Mouse (Mus musculus) spleen, adult 18-20 months (tissue): Measurements from ENCODE around the gene 1700021F05Rik.
"Not testable (repeated sequence)": the region's sequence is repeated elsewhere in the genome, so short reads cannot be mapped to it uniquely, and the experiment has no call there.

Source experiments
- DNase-seq, 2 experiments: peaks; one replicate each; pipeline ENCODE4 v3.0.0; 2022; ENCODE audit warnings: mixed read lengths in 2 of 2

1700021F05Rik gene

DNA sequence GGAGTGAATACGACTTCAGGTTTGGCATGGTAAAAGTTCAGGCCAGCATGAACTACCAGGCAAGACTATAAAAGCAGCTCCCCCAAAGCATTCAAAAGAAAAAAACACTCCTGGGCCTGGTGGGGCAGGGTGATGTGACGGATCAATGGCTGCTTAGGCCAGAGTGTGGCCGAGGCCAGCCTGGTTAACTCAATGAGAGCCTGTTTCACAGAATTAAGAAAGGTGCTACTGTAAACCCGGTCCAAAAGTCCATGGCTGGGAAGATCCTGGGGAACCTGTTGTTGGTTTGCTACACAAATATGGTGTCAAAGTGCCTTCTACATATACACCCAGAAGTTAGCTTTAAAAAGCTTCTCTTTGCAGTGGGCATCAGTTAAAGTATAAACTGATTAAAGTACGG, 2.0 kb downstream of the 1700021F05Rik start:
- no peak for DNase-seq

DNA sequence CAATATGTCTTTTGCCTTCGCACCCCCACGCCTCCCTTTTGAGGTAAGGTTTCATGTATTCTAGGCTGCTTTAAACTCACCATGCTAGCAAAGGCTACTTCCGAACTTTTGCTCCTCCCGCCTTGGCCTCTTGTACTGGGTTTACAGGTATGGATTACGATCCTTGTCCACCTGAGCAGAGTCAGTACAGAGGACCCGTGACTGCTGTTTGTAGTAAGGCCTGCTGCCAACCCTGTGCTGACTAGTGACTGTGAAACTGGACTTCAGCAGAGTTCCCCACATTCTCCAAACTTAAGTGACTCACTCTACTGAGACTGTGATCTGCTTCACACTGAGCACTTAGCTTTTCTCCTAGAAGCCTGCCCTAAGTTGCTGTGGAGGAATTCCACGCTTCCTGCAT, 3.1 kb downstream of the 1700021F05Rik start:
- DNase-seq: no peak

DNA sequence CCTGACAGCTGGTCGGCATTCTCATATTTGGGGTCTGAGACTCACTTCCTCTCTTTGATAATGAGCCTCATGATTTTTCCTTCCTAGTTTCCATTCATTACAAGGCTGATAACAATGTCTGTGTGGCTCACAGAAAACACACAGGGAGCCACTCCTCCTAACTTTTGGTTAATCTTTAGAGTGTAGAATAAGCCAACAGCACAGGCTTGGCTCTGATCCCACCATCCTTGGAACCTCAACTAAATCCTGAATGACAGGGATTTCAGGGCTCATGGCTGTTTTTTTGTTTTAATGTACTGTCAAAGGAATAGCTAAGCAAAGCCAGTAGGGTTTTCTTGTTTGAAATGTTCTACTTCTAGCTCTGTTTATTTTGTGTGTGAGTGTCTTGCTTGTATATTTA, 6.4 kb downstream of the 1700021F05Rik start:
- no peak for DNase-seq

DNA sequence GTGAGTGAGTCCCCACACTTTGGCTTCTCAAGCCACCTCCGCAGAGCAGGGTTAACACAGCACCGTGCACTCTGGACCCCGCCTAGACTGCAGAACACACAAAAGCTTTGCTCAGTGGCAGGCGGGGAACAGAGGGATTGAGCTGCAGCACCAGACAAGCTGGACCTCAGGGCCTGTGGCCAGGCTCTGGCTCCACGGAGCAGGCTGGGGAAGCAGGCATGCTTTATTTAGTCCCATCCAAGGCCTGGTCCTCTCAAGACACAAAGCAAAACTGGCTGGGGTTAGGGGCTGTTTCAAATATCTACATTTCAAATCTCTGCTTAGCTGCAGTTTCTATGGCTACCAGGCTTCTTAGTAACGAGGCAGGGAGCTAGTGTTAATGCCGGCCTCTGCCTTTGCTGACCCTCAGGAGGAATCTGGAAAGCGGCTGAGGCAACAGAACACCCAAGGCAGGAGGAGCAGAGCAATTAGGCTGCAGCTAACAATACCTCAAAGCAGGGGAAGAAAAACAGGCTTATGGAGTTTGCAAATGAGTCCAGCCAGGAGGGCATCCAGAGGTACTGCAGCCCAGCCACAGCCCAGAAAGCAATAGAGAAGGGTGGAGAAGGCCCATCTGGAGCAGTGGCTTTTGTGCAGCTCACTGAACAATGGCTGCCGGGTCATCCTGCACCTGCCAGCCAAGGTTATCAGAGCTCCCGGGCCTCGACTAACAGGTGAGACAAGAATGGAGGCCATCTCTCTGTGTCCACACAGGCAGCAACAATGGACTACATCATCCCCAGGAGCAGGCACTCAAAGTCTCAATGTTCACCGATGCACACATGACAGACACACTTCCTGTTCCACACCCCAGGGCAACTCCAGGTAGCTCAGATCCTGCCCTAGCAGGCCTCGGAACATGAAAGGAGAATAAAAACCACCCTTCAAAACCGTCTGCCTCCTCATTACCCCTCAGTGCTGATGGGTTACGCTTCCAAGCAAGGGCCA, 13.2 kb downstream of the 1700021F05Rik start:
- DNase-seq: no peak

DNA sequence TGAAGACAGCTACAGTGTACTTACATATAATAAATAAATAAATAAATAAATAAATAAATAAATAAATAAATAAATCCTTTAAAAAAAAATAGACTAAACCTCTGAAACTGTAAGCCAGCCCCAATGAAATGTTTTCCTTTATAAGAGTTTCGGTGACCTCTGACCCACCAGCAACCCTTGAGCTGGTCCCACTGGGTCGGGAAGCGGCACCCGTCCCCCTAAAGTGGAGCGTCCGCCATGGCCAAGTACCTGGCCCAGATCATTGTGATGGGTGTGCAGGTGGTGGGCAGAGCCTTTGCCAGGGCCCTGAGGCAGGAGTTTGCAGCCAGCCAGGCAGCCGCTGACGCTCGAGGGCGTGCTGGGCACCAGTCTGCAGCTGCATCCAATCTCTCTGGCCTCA, 16.9 kb downstream of the 1700021F05Rik start, which contains the start of gene Gm9803:
TSS of gene Gm9803 (plus strand) at position 154 of the 400 bp plus-strand sequence.
- not testable (repeated sequence) for DNase-seq

DNA sequence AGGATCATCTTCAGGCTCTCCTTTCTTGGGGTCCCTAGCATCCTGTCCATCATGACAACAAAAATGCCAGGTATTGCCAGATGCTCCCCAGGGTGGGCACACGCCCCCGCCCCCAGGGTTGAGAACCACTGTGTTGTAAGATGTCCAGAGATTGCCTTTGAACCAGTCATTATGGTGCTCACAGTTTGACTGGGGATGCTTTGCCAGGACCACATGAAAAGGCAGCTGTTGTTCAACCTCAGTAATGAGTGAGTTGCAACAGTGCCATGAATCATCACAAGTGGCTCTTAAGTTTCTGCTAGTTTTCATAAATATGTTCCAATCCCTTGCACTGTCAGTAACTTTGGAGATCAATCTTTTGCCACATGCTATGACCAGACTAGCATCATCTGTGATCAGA, 20.8 kb downstream of the 1700021F05Rik start:
- DNase-seq: no peak

DNA sequence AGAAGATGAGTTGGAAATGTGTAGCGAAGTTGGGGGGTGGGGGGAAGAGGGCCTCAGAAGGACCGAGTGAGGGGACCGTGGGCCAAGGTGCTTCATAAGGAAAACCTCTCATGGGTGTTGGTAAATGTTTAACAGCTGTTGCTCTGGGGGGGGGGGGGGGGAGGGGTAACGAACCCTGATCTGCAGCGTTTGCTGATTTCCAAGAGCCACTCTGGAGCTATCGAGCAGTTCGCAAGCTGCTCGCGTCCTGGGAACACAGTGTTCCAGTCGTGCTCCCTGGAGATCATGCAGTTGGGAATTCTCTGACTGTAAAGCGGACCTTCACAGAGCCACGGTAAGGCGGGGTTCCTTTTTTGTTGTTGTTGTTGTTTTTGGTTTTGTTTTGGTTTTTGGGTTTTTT, 22.4 kb downstream of the 1700021F05Rik start:
- DNase-seq: no peak

DNA sequence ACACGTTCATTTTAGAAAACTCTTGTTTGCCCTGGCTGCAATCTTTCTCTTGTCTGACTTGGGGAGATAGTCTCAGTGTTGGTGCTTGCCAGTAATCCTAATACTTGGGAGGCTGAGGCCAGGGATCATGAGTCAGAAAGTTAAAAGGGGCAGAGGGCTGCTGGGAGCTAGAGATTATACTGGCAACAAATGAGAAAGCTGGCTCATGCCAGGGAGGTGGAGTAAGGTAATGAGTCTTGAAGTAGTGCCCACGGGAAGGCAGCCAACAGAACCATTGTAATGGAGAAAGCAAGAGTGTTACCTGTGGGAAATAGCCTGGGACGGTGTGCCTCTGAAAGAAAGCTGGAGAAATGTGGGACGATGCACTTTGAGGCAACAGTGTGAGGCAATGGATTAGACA, 23.0 kb downstream of the 1700021F05Rik start:
- DNase-seq: no peak

DNA sequence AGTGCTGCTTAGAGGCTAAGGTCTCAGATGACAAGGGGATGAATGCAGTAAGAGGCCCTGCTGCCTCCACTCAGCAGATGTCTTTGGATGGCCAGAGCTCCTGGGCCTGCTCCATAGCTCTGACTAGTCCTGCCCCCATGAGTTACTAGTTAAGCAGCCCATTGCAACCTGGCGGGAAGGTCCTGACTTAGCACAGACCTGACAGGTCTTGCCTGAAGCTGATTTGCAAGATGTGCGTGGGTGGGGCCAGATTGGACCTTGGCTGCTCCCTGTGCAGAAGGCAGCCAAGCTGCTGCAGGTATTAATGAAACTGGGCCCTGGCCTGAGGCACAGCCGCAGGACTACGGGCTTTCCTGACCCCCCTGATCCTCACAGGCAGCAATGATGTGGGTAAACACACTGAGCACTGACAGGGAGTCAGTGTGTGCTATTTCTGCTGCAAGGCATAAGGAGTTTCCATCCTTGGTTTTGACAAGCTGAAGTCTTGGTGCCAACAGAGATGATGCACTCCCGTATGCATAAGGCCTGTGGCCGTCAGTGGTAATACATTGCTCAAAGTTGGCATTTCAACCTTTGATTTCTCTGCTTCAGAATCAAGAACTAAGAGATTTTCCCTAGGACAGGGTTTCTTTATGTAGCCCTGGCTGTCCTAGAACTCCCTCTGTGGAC, 23.7 kb downstream of the 1700021F05Rik start:
- DNase-seq: no peak

DNA sequence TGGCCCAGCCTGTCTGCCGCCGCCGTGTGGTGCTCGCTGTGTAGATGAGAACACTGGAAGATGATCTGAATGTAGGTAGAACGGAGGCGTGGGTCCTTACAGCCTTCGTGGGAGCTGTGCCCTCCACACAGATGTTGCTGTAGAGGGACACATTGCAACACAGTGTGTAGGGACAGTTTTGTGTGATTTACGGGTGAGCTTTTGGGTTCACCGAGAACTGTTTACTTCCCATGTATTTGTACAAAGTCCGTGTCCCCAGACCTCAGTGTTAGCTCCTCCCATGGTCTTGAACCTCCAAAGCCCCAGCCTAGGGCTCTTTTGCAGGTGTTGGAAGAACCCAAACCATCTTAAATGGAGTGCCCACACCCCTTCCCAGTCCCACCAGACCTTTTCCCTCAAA, 27.8 kb downstream of the 1700021F05Rik start:
- DNase-seq: no peak

DNA sequence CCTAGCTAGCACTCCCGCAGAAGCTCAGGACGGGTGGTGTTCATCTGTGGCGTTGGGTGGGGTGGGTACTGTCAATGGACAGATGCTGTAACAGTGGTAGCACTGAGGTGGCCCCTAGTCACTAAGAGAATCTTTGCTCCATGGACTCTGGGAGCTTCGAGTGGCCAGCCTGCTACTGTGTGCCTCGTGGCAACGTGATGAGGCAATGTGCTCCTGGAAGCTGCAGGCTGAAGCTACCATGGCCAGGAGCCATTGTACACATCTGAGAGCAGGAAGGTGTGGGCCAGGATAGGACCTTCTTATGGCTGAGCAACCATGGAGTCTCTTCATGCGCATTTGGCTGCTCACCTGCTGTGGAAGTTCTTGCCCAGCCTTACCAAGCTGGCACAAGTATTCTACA, 31.6 kb downstream of the 1700021F05Rik start:
- DNase-seq: no peak

DNA sequence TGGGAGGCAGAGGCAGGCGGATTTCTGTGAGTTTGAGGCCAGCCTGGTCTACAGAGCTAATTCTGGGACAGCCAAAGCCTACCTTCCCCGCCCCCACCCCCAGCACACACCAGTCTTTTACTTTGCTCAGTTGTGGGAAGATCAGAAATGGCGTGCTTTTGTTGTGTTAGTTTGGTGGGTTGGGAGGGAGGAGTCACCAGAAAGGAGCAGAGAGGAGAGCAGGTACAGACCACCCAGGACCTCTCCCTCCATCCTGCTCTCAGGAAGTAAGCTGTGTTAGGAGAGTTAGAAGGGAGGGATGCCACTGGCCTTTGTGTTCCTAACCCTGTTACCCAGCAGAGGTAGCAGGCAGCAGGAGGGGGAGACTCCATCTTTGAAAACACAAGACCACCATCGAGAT, 33.7 kb downstream of the 1700021F05Rik start:
- no peak for DNase-seq

DNA sequence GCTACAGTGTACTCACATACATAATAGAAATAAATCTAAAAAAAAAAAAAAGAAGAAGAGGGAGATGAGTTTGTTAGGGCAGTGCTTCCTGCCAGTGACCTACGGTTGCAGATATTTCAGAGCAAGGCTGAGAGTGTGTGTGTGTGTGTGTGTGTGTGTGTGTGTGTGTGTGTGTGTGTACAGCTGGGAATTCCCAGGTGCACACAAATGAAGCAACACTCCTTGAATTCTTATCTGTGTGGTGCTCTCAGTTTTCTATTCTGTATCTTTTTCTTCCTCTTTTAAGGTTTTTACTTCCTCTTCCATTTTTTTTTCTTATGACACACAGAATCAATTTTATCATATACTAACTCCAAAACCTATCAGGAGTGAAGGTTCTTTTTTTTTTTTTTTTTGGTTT, 36.5 kb downstream of the 1700021F05Rik start:
- DNase-seq: no peak

DNA sequence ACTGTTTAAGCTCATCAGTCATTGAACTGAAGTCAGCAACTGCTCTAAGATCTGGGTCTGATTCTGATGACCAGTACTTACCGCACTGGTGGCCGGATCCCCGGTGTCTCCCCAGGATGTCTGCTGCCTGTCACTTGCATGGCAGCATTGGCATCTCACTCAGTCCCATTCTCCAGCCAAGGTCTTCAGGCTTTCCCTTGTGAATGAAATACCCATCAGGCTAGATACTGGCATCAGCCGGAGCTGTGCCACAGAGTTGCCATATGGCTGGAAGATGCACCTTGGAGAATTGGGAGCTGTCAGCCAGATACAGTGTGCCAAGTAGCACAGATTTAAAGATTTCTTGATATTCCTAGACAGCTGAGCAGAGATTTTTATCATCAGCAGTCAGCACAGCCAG, 38.2 kb downstream of the 1700021F05Rik start:
- no peak for DNase-seq

DNA sequence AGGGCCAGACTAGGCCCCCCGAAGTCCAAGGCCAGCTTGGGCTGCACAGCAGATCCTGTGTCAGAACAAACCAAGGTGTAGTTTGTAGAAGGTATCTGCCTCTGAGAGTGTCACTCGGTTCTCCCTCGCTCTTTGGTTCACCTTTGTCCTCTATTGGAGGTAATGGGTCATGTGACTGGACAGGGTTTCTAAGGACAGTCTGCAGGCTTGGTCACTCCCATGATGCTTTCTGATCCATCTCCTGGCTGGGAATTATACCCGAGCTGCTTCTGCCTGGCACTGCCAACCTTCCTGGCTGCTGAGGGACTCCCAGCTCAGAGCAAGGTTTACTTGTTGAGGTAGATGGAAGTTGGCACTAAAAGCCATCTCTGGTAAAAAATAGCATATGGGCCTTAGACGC, 49.9 kb downstream of the 1700021F05Rik start:
- DNase-seq: no peak

DNA sequence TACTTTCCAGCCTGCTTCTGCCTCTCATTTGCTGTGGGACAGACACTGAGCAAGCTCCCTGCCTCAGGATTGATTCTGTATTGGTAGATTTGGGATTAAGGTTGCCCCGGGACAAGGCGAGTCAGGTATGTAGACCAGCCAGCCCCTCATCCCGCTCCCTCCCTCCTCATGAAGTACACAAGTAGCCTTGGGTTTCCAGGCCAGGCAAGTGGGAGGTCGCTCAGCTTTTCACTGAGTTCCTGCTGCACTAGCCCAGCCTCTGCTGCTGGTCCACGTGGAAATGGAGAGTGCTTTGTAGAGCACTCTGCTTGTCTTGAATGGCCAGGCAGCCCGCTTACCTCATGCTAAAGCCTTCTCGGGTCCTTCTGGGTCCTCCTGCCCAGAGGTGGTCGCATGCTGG, 50.8 kb downstream of the 1700021F05Rik start:
- no peak for DNase-seq

DNA sequence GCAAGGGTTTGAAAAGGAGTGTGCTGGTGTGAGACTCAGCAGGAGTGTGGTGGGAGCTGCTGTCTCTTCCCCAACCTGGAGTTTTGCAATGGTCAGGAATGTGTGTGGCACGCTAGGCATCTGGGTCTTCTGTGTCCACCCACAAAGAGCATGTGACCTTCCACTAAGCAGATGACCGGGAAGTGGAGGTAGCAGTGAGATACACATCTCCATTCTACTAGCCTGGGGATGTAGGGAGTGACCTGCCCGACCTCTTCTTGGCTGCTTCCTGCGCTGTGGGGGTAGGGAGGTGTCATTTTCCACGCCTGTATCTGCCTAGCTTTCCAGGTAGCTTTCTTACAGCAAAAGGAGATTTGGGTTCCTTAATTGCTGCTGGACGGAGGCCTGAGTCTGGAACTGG, 51.2 kb downstream of the 1700021F05Rik start:
- DNase-seq: no peak

DNA sequence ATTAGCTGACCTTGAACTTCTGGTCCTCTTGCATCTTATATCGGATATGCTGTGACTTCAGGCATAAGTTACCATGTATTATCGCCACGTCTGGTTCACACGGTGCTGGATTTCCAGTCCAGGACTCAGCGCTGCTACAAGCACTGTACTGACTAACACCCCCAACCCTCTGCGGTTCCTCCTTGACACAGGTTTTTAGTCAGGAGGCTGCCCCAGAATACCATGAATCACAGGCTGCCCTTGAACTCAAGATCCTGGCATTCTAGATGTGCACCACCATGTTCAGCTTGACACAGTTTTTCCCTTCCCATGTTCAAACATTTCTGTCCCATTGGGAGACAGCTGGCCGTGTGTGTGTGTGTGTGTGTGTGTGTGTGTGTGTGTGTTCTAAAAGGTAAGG, 51.7 kb downstream of the 1700021F05Rik start:
- no peak for DNase-seq

DNA sequence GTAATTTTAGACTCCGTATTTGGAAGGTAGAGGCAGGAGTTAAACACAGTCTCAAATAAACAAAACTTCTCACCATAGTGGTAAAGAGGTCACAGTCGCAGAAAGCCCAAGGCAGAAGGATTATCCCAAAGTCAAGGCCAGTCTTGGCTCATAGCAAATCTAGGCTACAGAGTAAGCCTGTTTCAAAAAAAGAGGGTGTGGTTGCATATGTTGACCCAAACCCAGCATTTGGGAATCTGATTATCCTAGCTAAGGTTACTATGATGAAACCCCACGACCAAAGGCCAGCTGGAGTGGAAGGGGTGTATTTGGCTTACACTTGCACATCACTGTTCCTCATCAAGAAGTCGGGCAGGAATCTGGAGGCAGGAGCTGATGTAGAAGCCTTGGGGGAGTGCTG, 52.5 kb downstream of the 1700021F05Rik start:
- no peak for DNase-seq

DNA sequence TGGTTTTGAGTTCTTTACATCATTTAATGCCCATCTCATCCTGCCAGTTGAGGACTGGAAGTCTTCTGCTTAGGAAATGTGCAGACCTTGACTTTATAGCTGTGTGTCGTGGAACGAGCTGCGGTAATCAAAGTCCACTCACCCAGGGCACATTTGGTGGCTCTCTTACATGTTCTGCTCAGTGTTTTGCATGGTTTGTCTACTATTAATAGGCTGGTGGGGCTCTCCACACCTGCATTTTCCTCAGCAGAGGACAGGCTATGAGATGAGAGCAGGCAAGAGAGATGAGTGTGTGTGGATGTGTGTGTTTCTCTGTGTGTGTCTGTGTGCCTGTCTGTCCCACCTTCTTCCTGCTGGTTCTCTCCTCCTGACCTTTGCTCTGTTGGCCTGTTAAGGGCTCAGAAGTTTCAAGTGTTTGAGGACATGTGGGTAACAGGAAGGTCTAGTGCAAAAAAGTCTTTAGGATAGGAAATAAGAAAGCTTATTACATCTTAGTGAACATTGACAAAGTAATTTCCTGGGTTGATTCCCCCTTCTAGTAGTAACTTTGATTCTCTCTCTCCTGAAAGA, 53.3 kb downstream of the 1700021F05Rik start:
- DNase-seq: no peak

DNA sequence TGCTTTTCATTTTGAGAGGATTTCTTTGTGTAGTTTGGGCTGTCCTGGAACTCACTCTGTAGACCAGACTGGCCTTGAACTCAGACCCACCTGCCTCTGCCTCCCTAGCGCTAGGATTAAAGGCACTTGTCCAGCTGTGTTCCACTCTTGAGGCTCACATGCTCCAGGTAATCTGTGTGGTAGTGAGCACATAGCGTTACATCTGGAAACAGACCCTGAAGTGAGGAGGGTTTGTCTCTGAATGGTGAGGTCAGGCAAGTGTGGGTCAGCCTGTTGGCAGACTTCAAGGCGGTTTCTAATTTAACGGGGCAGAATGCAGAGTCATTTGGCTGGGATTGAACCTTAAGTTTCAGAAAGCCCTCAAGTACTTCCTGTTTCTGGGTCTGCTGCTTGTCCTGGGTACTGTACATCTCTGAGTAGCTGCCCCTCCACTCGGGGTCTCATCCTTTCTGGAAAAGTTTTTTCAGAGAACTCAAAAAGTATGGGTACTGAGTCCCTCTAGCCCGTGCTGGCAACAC, 55.0 kb downstream of the 1700021F05Rik start:
- DNase-seq: no peak

DNA sequence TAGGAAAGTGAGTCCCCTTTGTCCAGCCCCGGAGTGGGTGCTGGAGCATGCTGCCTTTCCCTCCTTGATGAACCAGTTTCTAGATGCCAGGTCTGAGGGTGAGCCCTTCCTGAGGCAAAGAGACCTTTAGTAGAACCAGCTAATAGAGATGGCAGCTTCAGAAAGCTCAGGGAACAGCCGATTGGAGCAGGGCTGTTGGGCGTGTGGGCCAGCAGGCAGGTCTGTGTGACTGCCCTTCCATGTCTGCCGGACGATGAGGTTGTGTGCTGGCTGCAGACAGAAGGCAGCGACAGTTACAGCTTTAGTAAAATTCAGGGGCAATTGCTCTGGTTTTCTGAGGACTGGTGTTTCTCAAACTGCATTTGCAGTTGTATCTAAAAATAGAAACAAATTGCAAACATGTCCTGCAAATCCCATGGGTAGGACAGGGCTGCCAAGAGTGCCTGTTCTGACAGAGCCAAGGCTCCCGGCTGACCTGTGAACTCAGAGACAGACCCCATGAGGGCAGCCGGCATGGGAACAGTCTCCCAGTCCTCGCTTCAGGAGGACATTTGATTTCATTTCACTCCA, 57.3 kb downstream of the 1700021F05Rik start:
- no peak for DNase-seq

DNA sequence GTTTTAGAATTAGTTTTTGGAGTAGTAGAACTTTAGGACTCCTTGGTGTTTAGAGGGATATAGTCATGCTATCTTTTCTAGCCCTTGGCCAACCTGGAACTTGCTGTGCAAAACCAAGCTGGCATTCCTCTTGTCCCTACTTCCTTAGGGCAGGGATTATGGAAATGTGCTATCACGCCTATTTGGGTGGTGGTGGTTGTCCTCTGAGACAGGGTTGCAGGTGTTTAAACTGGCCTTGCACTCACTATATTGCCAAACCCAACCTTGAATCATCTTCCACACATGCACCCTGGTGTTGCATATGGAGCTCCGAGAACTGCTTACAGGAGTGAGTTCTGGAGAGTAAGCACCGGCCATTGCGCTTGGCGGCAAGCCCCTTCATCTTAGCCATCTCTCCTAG, 58.8 kb downstream of the 1700021F05Rik start:
- no peak for DNase-seq
